18 mouse cellular contexts compared by ENCODE assay signal in the genomic region with DNA sequence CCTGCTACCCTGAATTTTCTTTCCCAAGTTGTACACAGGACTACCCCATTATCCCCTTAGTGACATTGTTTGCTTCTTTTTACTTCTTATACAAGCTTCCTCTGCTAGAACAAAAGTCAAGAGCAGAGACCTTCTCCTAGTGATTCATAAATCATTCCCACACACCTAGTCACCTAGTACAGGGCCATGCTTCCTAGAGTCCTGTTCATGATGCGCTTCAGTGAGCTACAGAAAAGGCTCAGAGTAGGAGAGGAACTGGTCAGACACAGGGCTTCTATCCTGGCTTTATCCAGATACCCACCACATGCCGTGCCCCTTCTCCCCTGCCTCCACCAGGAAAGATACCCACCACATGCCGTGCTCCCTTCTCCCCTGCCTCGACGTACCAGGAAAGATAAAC.
"Had no signal": no experiment of that assay in that cellular context is flagged by ENCODE, and none has a peak within 500 bp of the region (broad histone marks: within the 10 kb centered on the region; RNA-seq: fewer than 3 reads in every experiment).

No protein-coding gene starts in this region.

- H3K4me2 ChIP-seq: lung, embryonic 14.5 days; midbrain, embryonic 12.5 days; neural tube, embryonic 13.5 days; neural tube, embryonic 15.5 days had no signal

- ATAC-seq: midbrain, embryonic 16.5 days had no signal

- H3K9me3 ChIP-seq: midbrain, embryonic 10.5 days; midbrain, embryonic 12.5 days; neural tube, embryonic 13.5 days; neural tube, embryonic 15.5 days had no signal

- H3K27me3 ChIP-seq: midbrain, embryonic 12.5 days; neural tube, embryonic 13.5 days; neural tube, embryonic 15.5 days had no signal

- DNase-seq: lung, embryonic 14.5 days; lung, postnatal 10 days; lung, postnatal 4 days; midbrain, embryonic 14.5 days; retina, postnatal 1 day; right cerebral cortex, adult 18-20 months; right cerebral cortex, postnatal 25 days; right cerebral cortex, postnatal 4 days; spleen, adult 18-20 months; thymus, adult 18-20 months; thymus, postnatal 14 days; thymus, postnatal 36 days had no signal

- H3K4me1 ChIP-seq: midbrain, embryonic 10.5 days; midbrain, embryonic 12.5 days; neural tube, embryonic 13.5 days; neural tube, embryonic 15.5 days had no signal

- H3K9ac ChIP-seq: lung, embryonic 14.5 days; midbrain, embryonic 12.5 days; neural tube, embryonic 13.5 days; neural tube, embryonic 15.5 days had no signal

- H3K36me3 ChIP-seq: midbrain, embryonic 10.5 days; midbrain, embryonic 12.5 days; neural tube, embryonic 13.5 days; neural tube, embryonic 15.5 days had no signal

- H3K27ac ChIP-seq: midbrain, embryonic 10.5 days; midbrain, embryonic 12.5 days; neural tube, embryonic 13.5 days; neural tube, embryonic 15.5 days had no signal

- H3K4me3 ChIP-seq: midbrain, embryonic 10.5 days; midbrain, embryonic 12.5 days; myocyte; neural tube, embryonic 13.5 days; neural tube, embryonic 15.5 days had no signal
